Mouse (Mus musculus): ENCODE measurements at regions not wholly inside any gene's neighbourhood (a gene's known extent, or its start where the extent isn't known, plus 50 kb on each side); places are given as distances from the start of the nearest gene placed in this dataset.

DNA sequence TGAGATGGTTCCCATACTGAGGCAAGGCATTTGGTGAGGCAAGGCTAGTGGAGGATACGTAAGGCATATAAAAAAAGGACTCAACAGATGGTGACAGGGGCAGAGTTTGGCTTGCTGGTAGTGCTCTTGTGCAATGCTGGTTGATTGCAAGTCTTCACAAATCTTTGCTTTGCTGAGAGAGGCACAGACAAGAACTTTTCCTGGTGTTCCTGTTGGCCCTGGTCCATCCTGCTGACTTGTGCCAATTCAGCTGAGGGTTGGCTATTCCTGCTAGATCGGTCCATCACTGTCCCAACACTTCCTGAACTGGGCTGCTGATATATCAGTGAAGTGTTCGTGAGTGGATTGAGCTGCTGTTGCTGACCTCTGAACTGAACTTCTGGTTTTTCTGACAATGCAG, 703.3 kb upstream of the Slit2 start:
- H3K27me3 ChIP-seq (ENCODE audit: control insufficient read depth, insufficient read depth, low read length): no peaks in the 10 kb centered on the region
- H3K4me3 ChIP-seq (replicated peaks; ENCODE audit: insufficient read depth, low read depth, low read length): no peak overlapping the region
- 41% methylated on average over 3 of the region's 3 CpGs for WGBS
- DNase-seq: no peak
- no peaks in the 10 kb centered on the region for H3K4me1 ChIP-seq (ENCODE audit: control insufficient read depth, insufficient read depth, low read length)
- no peak overlapping the region for H3K27ac ChIP-seq (ENCODE audit: insufficient read depth, low read length)
- TF ChIP-seq CTCF (IDR thresholded peaks at IDR 0.05; ENCODE audit: borderline replicate concordance, insufficient read depth, low read depth, low read length): no peak
- no peak for TF ChIP-seq POLR2A (IDR thresholded peaks at IDR 0.05; ENCODE audit: borderline replicate concordance, insufficient read depth, low read length)

DNA sequence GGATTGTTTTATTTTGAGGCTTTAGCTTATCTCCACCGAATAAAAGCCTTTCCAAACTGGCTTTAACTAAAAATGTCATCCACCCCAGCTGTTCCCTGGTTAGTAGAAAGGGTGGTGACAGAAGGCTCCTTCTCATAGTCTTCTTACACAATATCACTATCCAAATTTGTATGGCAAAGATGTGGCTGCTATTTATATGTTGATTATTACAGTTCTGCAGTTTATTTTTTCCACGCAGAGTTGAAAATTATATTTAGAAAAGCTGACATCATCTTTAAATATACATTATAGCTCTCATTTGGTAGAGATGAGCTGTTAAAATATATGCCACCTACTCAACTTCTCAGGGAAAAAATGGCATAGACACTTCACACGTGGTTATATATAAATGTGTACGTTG, 683.3 kb upstream of the Slit2 start:
- 81% methylated on average over 4 of the region's 4 CpGs for WGBS
- no peak overlapping the region for H3K4me3 ChIP-seq (replicated peaks; ENCODE audit: insufficient read depth, low read depth, low read length)
- no peaks in the 10 kb centered on the region for H3K4me1 ChIP-seq (ENCODE audit: control insufficient read depth, insufficient read depth, low read length)
- no peak for DNase-seq
- no peak overlapping the region for H3K27ac ChIP-seq (ENCODE audit: insufficient read depth, low read length)
- TF ChIP-seq POLR2A (IDR thresholded peaks at IDR 0.05; ENCODE audit: borderline replicate concordance, insufficient read depth, low read length) (no peak), CTCF (IDR thresholded peaks at IDR 0.05; ENCODE audit: borderline replicate concordance, insufficient read depth, low read depth, low read length) (no peak)
- no peaks in the 10 kb centered on the region for H3K27me3 ChIP-seq (ENCODE audit: control insufficient read depth, insufficient read depth, low read length)

DNA sequence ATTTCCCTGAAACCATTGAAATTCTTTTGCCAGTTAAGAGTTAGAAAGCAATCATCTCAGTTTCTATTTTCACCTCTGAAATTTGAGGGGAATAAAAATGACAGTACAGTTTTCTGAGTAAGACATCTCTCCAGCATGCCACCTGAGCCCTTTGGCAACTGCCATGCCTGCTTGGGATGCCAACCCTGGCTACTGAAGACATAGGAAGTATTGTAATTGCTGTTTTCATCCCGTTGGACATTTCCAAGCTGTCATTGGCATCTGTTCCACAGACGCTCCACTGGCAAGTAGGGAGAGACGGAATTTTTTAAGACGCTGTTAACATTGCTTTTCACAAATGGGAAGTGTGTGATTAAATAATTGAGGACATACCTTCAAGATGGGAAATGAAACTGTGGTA, 665.4 kb upstream of the Slit2 start:
- WGBS: 8% methylated on average over 4 of the region's 4 CpGs
- H3K27me3 ChIP-seq (ENCODE audit: control insufficient read depth, insufficient read depth, low read length): no peaks in the 10 kb centered on the region
- no peaks in the 10 kb centered on the region for H3K4me1 ChIP-seq (ENCODE audit: control insufficient read depth, insufficient read depth, low read length)
- TF ChIP-seq POLR2A (IDR thresholded peaks at IDR 0.05; ENCODE audit: borderline replicate concordance, insufficient read depth, low read length) (no peak), CTCF (IDR thresholded peaks at IDR 0.05; ENCODE audit: borderline replicate concordance, insufficient read depth, low read depth, low read length) (no peak)
- H3K27ac ChIP-seq (ENCODE audit: insufficient read depth, low read length): no peak overlapping the region
- DNase-seq: peak in 1 of 2 experiments; percentile 2
- no peak overlapping the region for H3K4me3 ChIP-seq (replicated peaks; ENCODE audit: insufficient read depth, low read depth, low read length)

DNA sequence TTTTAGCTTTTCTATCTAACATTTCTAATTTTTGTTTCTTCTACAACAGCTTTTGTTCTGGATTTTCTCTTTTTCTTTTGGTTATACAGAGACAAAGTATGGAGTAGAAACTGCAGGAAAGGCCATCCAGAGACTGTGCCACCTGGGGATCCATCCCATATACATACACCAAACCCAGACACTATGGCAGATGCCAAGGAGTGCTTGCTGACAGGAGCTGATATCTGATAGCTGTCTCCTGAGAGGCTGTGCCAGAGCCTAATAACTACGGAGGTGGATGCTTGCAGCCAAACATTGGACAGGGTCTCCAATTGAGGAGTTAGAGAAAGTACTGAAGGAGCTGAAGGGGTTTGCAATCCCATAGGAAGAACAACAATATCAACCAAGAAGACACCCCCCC, 664.8 kb upstream of the Slit2 start:
- Histone ChIP-seq H3K27ac (ENCODE audit: insufficient read depth, low read length) (no peak overlapping the region), H3K27me3 (ENCODE audit: control insufficient read depth, insufficient read depth, low read length) (no peaks in the 10 kb centered on the region), H3K4me3 (replicated peaks; ENCODE audit: insufficient read depth, low read depth, low read length) (no peak overlapping the region), H3K4me1 (ENCODE audit: control insufficient read depth, insufficient read depth, low read length) (no peaks in the 10 kb centered on the region)
- no peak for DNase-seq
- TF ChIP-seq POLR2A (IDR thresholded peaks at IDR 0.05; ENCODE audit: borderline replicate concordance, insufficient read depth, low read length) (no peak), CTCF (IDR thresholded peaks at IDR 0.05; ENCODE audit: borderline replicate concordance, insufficient read depth, low read depth, low read length) (no peak)
- WGBS: 14% methylated on average over 1 of the region's 1 CpGs

DNA sequence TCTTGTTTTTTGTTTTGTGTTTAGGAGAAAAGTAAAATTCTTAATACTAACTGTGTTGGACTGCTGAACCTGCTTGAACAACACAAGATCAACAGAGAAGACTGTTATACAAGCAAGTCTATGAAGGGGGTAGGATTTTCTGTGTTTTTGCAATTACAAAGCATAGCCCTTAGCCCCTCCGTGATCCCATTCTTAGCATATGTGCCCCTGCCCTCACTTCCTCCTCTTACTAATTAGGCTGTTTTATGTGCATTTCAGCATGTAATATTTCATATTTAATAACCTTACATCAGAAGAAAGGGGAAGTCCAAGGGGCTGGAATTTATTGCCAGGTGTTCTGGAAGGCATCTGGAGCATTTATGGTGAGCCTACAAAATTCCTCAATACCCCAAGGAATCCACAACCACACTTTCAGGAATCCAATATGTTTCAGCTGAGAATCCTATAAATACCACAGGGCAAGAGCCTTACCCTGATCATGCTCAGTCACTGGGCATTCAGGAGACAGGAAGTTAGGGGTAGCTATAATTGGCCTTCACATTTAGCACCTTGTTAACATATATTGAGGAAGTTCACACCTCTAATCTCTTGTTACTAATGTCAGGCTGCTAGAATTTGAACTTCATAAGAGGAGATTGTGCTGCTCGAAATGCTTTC, 660.3 kb upstream of the Slit2 start:
- Histone ChIP-seq H3K4me3 (replicated peaks; ENCODE audit: insufficient read depth, low read depth, low read length) (no peak overlapping the region), H3K27me3 (ENCODE audit: control insufficient read depth, insufficient read depth, low read length) (no peaks in the 10 kb centered on the region), H3K4me1 (ENCODE audit: control insufficient read depth, insufficient read depth, low read length) (no peaks in the 10 kb centered on the region), H3K27ac (ENCODE audit: insufficient read depth, low read length) (no peak overlapping the region)
- 83% methylated on average over 2 of the region's 2 CpGs for WGBS
- DNase-seq: no peak
- TF ChIP-seq CTCF (IDR thresholded peaks at IDR 0.05; ENCODE audit: borderline replicate concordance, insufficient read depth, low read depth, low read length) (no peak), POLR2A (IDR thresholded peaks at IDR 0.05; ENCODE audit: borderline replicate concordance, insufficient read depth, low read length) (no peak)

DNA sequence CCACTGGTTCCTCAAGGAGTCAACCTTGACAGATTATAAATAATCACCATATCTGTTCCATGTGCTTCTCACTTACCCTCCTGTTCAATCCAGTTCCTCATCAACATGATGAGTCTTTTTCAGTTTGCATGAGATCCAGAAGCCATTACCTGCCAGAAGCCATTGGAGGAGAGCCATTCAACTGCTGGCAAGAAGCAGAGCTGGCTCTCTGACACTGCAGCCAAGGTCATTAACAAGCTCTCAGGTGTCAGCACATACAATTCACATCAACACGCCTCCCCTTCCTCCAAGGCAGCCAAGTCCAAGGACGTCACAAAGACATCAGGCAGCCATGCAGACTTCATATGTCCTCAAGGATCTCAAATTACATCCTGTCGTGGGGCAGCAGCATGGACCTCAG, 648.6 kb upstream of the Slit2 start:
- 18% methylated on average over 3 of the region's 3 CpGs for WGBS
- Histone ChIP-seq H3K27ac (ENCODE audit: insufficient read depth, low read length) (no peak overlapping the region), H3K4me3 (replicated peaks; ENCODE audit: insufficient read depth, low read depth, low read length) (no peak overlapping the region), H3K27me3 (ENCODE audit: control insufficient read depth, insufficient read depth, low read length) (no peaks in the 10 kb centered on the region), H3K4me1 (ENCODE audit: control insufficient read depth, insufficient read depth, low read length) (no peaks in the 10 kb centered on the region)
- TF ChIP-seq POLR2A (IDR thresholded peaks at IDR 0.05; ENCODE audit: borderline replicate concordance, insufficient read depth, low read length) (no peak), CTCF (IDR thresholded peaks at IDR 0.05; ENCODE audit: borderline replicate concordance, insufficient read depth, low read depth, low read length) (no peak)
- DNase-seq: no peak

DNA sequence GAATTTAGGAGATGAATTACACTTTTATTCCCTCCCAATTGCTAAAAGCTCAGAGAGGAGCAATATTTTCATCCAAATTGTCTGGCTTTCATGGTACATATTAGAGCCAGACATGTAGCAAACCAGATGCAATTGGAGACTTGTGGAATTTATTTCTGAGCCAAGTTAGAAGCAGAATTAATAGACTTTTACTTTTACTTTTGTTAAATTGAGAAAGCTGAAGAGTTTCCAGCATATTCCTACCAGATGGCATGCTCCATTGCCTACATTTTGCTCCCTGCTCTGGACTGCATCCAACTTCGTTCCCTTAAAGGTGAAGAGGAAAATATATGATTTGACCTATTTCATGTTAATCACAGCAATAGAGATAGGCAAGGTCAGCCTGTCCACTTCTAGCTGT, 646.4 kb upstream of the Slit2 start:
- Histone ChIP-seq H3K4me3 (replicated peaks; ENCODE audit: insufficient read depth, low read depth, low read length) (no peak overlapping the region), H3K27me3 (ENCODE audit: control insufficient read depth, insufficient read depth, low read length) (no peaks in the 10 kb centered on the region), H3K27ac (ENCODE audit: insufficient read depth, low read length) (no peak overlapping the region), H3K4me1 (ENCODE audit: control insufficient read depth, insufficient read depth, low read length) (no peaks in the 10 kb centered on the region)
- peak in 1 of 2 experiments; percentile 3 for DNase-seq
- no peak for TF ChIP-seq POLR2A (IDR thresholded peaks at IDR 0.05; ENCODE audit: borderline replicate concordance, insufficient read depth, low read length)
- TF ChIP-seq CTCF (IDR thresholded peaks at IDR 0.05; ENCODE audit: borderline replicate concordance, insufficient read depth, low read depth, low read length): no peak
- WGBS: 33% methylated on average over 1 of the region's 1 CpGs

DNA sequence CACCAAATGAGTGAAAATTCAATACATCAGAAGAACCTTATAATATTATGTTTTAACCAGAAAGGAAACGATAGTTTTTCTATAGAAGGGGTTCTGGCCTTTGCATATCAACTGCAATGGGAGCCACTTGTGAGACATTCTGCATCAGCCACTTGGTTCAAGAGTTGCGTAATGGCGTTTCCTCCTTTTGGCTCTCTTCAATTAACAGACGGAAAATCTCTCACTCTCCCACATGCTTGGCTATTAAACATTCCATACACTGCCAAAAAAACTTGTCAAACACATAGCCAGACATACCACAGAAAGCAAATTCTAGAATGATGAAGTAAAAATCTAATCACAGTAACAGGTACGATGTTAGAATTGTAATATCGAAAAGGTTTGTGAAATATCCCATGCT, 643.1 kb upstream of the Slit2 start:
- Histone ChIP-seq H3K27ac (ENCODE audit: insufficient read depth, low read length) (no peak overlapping the region), H3K4me3 (replicated peaks; ENCODE audit: insufficient read depth, low read depth, low read length) (no peak overlapping the region), H3K4me1 (ENCODE audit: control insufficient read depth, insufficient read depth, low read length) (no peaks in the 10 kb centered on the region), H3K27me3 (ENCODE audit: control insufficient read depth, insufficient read depth, low read length) (no peaks in the 10 kb centered on the region)
- 62% methylated on average over 6 of the region's 6 CpGs for WGBS
- TF ChIP-seq CTCF (IDR thresholded peaks at IDR 0.05; ENCODE audit: borderline replicate concordance, insufficient read depth, low read depth, low read length): no peak
- no peak for TF ChIP-seq POLR2A (IDR thresholded peaks at IDR 0.05; ENCODE audit: borderline replicate concordance, insufficient read depth, low read length)
- DNase-seq: no peak
